Mouse (Mus musculus) retina, embryonic 14.5 days (tissue): ENCODE measurements around the gene Map3k10.

Experiments
- DNase-seq: peaks from one replicate; pipeline ENCODE4 v3.0.0-alpha.2; 2015; ENCODE audit warnings: low spot score

Gene Map3k10

GRCm38 (mm10) chr7:27609285-27609684 is 65.1 kb downstream of the Map3k10 start:
- no peak for DNase-seq

GRCm38 (mm10) chr7:27608130-27608529 is 66.3 kb downstream of the Map3k10 start:
- no peak for DNase-seq

GRCm38 (mm10) chr7:27607580-27607979 is 66.8 kb downstream of the Map3k10 start:
- no peak for DNase-seq

DNA sequence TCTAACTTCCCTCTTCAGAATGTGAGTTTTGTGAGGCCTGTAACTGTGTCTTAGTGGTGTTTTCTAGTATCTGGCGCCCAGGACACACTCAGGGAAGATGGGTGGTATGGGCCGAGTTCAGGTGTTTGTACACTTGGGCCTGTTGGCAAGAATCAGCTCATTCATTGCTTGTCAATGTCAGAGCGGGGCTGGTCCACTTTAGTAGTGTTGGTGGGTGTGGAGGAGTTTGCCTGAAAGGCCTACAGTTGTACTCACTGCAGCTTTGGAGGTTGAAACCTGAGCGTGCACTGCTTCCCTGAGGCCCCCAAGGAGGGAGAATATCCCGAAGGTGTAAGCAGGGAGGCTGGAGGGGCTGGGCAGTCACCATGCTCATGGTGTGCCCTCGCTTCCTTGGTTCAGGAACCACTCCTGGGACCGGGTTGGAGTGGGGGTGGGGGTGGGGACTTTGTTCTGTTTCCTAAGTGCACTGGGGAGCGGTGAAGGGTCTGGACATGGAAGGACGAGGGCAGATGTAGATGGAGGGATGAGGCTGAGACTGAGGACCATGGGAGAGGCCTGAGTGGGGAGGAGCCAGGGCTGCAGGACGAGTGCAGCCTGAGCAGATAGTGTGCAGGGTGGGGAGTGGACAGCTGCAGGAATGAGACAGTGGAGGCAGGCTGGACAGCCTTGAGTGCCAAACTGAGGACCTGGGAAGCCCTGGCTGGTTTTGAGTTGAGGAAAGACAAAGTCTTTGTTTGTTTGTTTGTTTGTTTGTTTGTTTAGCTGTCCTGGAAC is 67.7 kb downstream of the Map3k10 start:
- DNase-seq: no peak
